Mouse (Mus musculus) limb, embryonic 11.5 days (tissue): Measurements from ENCODE around the gene Gm28230. TPM values are rescaled to one million over a fixed set of nuclear protein-coding genes. Genes with fewer than 3 reads are reported as not detected.

ENCODE experiments used
- ATAC-seq: fragments of 200-750 bp; cut with Nextera tagmentation; 2 replicates; pipeline ENCODE4 v1.8.0; 2017; ENCODE audit warnings: low read depth; ENCODE audit not compliant: insufficient number of reproducible peaks, low FRiP score, low TSS enrichment
- DNase-seq: peaks from one replicate; pipeline ENCODE4 v3.0.0-alpha.2; 2015; ENCODE audit warnings: low spot score
- H3K27ac ChIP-seq: fragments of 300-500 bp; sonication (generic); replicated peaks from 2 replicates; pipeline ENCODE4 v1.5.1; 2014; ENCODE audit warnings: low read depth, mild to moderate bottlenecking, low read length
- H3K27me3 ChIP-seq: fragments of 300-500 bp; sonication (generic); 2 replicates; pipeline ENCODE4 v1.6.1; 2014; ENCODE audit warnings: mild to moderate bottlenecking, low read length, mixed read lengths; ENCODE audit not compliant: control insufficient read depth, insufficient read depth
- H3K36me3 ChIP-seq: fragments of 300-500 bp; sonication (generic); 2 replicates; pipeline ENCODE4 v1.6.1; 2014; ENCODE audit warnings: mild to moderate bottlenecking, low read length, moderate library complexity, mixed read lengths; ENCODE audit not compliant: control insufficient read depth, insufficient read depth
- H3K4me1 ChIP-seq: fragments of 300-500 bp; sonication (generic); 2 replicates; pipeline ENCODE4 v1.6.1; 2014; ENCODE audit warnings: low read length, mixed read lengths; ENCODE audit not compliant: control insufficient read depth, insufficient read depth
- H3K4me2 ChIP-seq: fragments of 300-500 bp; sonication (generic); 2 replicates; pipeline ENCODE4 v1.6.1; 2014; ENCODE audit warnings: low read depth, mild to moderate bottlenecking, moderate library complexity; ENCODE audit not compliant: severe bottlenecking
- H3K4me3 ChIP-seq: fragments of 300-500 bp; sonication (generic); 2 replicates; pipeline ENCODE4 v1.5.1; 2014; ENCODE audit warnings: low read depth, low read length
- H3K9ac ChIP-seq: fragments of 300-500 bp; sonication (generic); 2 replicates; pipeline ENCODE4 v1.6.1; 2014; ENCODE audit warnings: mild to moderate bottlenecking, low read length
- H3K9me3 ChIP-seq: fragments of 300-500 bp; sonication (generic); 2 replicates; pipeline ENCODE4 v1.6.1; 2016; ENCODE audit warnings: low read length; ENCODE audit not compliant: control insufficient read depth
- WGBS: fragments of 180-500 bp; shearing (Covaris S2); extraction: QIAGEN DNeasy Blood & Tissue Kit; methylation state at CpG from one replicate; pipeline ENCODE4 v1.1.7; 2014; 5-methylcytosine and 5-hydroxymethylcytosine counted together
- polyA plus RNA-seq: library from polyadenylated mRNA; unstranded; fragments of >200 nt; fragmentation: Nextera tagmentation; extraction: Ambion mirVana; gene quantifications from 2 replicates; pipeline ENCODE4 v1.2.1, GENCODE M21; 2014

The Gm28230 gene
- polyA plus RNA-seq, 1 experiment from 2014 or later = 0.45 TPM

GRCm38 (mm10) chr2:74762522-74763244 is 36.2 kb downstream of the Gm28230 start, which contains the start of gene Hoxd1:
Gene Hoxd1 (plus strand): TSS chr2:74762980.
- peak within 1 kb of the TSS; percentile 27; the same call in 1 of the 2 replicates for H3K9ac ChIP-seq
- under 1% methylated on average over 61 of the region's 61 CpGs for WGBS
- peak; percentile 83 for DNase-seq
- peak within 1 kb of the TSS; percentile 51 for H3K4me3 ChIP-seq
- no peaks in the 10 kb centered on the region for H3K36me3 ChIP-seq
- peaks cover 20% of the 10 kb centered on the region for H3K4me1 ChIP-seq
- H3K27me3 ChIP-seq = peaks cover 33% of the 10 kb centered on the region
- ATAC-seq = peak; percentile 70
- peak within 1 kb of the TSS; percentile 95 for H3K4me2 ChIP-seq
- no peak within 1 kb of the TSS for H3K27ac ChIP-seq
- no peaks in the 10 kb centered on the region for H3K9me3 ChIP-seq

GRCm38 (mm10) chr2:74763245-74763735 is 36.8 kb downstream of the Gm28230 start:
- Histone ChIP-seq H3K36me3 (no peaks in the 10 kb centered on the region), H3K9me3 (no peaks in the 10 kb centered on the region), H3K4me2 (peak overlapping the region; percentile 95), H3K4me3 (peak overlapping the region; percentile 51), H3K4me1 (peaks cover 20% of the 10 kb centered on the region), H3K9ac (peak overlapping the region; percentile 27; the same call in 1 of the 2 replicates), H3K27ac (no peak overlapping the region), H3K27me3 (peaks cover 33% of the 10 kb centered on the region)
- WGBS = under 1% methylated on average over 38 of the region's 53 CpGs
- DNase-seq (peak; percentile 50), ATAC-seq (no peak; the same call in 1 of the 2 replicates)

- Histone ChIP-seq H3K27me3 (peaks cover 33% of the 10 kb centered on the region), H3K36me3 (no peaks in the 10 kb centered on the region), H3K4me2 (no peak overlapping the region), H3K9me3 (no peaks in the 10 kb centered on the region), H3K4me1 (peaks cover 20% of the 10 kb centered on the region), H3K4me3 (no peak overlapping the region), H3K27ac (no peak overlapping the region), H3K9ac (no peak overlapping the region)
- no peak for DNase-seq
- WGBS = 31% methylated on average over 10 of the region's 10 CpGs
- no peak for ATAC-seq
Observed at GRCm38 (mm10) chr2:74763976-74764375, 37.4 kb downstream of the Gm28230 start.

- Histone ChIP-seq H3K4me3 (no peak overlapping the region), H3K27ac (no peak overlapping the region), H3K4me2 (no peak overlapping the region), H3K9ac (no peak overlapping the region), H3K27me3 (no peaks in the 10 kb centered on the region), H3K9me3 (no peaks in the 10 kb centered on the region), H3K36me3 (no peaks in the 10 kb centered on the region), H3K4me1 (no peaks in the 10 kb centered on the region)
- no peak for ATAC-seq
- WGBS = 95% methylated on average over 2 of the region's 2 CpGs
- no peak for DNase-seq
Observed at GRCm38 (mm10) chr2:74774359-74774758, 47.8 kb downstream of the Gm28230 start.

GRCm38 (mm10) chr2:74777536-74778275 is 51.2 kb downstream of the Gm28230 start:
- Histone ChIP-seq H3K27me3 (no peaks in the 10 kb centered on the region), H3K4me2 (no peak overlapping the region), H3K27ac (no peak overlapping the region), H3K4me1 (no peaks in the 10 kb centered on the region), H3K9ac (no peak overlapping the region), H3K9me3 (no peaks in the 10 kb centered on the region), H3K36me3 (no peaks in the 10 kb centered on the region), H3K4me3 (no peak overlapping the region)
- 73% methylated on average over 13 of the region's 13 CpGs for WGBS
- ATAC-seq (no peak), DNase-seq (no peak)

- Histone ChIP-seq H3K4me1 (no peaks in the 10 kb centered on the region), H3K4me2 (no peak overlapping the region), H3K9ac (no peak overlapping the region), H3K9me3 (no peaks in the 10 kb centered on the region), H3K27me3 (no peaks in the 10 kb centered on the region), H3K36me3 (no peaks in the 10 kb centered on the region), H3K4me3 (no peak overlapping the region), H3K27ac (no peak overlapping the region)
- 87% methylated on average over 5 of the region's 5 CpGs for WGBS
- DNase-seq (no peak), ATAC-seq (no peak)
Observed at GRCm38 (mm10) chr2:74781386-74781785, 54.9 kb downstream of the Gm28230 start.

GRCm38 (mm10) chr2:74795531-74795930 is 69.0 kb downstream of the Gm28230 start:
- no peak overlapping the region for H3K4me3 ChIP-seq
- H3K9me3 ChIP-seq = no peaks in the 10 kb centered on the region
- H3K9ac ChIP-seq = no peak overlapping the region
- no peaks in the 10 kb centered on the region for H3K36me3 ChIP-seq
- H3K4me2 ChIP-seq = no peak overlapping the region
- H3K4me1 ChIP-seq = no peaks in the 10 kb centered on the region
- 41% methylated on average over 7 of the region's 7 CpGs for WGBS
- DNase-seq (no peak), ATAC-seq (no peak)
- H3K27me3 ChIP-seq = no peaks in the 10 kb centered on the region
- no peak overlapping the region for H3K27ac ChIP-seq
